Mouse (Mus musculus): Measurements from ENCODE around the gene Grid2.

DNA sequence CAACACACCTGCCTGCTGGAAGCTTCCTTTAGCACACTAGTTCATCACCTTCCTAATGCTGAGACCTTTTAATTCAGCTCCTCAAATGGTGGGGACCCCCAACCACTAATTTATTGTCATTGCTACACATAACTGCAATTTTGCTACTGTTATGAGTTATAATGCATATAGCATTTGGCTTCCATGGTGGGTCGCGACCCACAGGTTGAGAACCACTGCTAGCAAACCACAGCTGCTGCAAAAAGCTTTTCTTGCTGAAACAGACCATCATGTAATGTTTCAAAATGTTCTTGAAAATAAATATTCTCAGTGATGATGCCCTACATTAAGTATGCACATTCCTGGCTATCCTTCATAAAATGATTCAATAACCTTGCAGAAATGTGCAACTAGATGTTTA lies 1024.3 kb downstream of the Grid2 start:
- TF ChIP-seq CTCF (IDR thresholded peaks at IDR 0.05; ENCODE audit: low read depth) (no peak), EP300 (optimal IDR thresholded peaks at IDR 0.05) (no peak)

Measured in stomach, postnatal 0 days (tissue).